In genomic region chr19:4301735-4302651, GRCm38 (mm10) we compare ENCODE assay signal across 8 mouse cellular contexts. TPM values are rescaled to one million over a fixed set of nuclear protein-coding genes. Genes with fewer than 3 reads are reported as not detected.
A peak's percentile ranks its signal among the peaks of the same experiment; 100 is the strongest.
DNase-seq lines count a peak whose midpoint lies in the region; ATAC-seq lines count a peak whose summit lies in the region.

No protein-coding gene starts in this region.

- 39% methylated on average over 21 of the region's 21 CpGs for WGBS in forebrain, embryonic 16.5 days
- WGBS in intestine, embryonic 15.5 days, result 20% methylated on average over 21 of the region's 21 CpGs
- 32% methylated on average over 21 of the region's 21 CpGs for WGBS in liver, embryonic 16.5 days (ENCODE audit: insufficient replicate concordance)

- no peaks in the 10 kb centered on the region for H3K9me3 ChIP-seq in forebrain, embryonic 16.5 days (ENCODE audit: control insufficient read depth, low read length)
- H3K9me3 ChIP-seq in intestine, embryonic 15.5 days, result no peaks in the 10 kb centered on the region
- no peaks in the 10 kb centered on the region for H3K9me3 ChIP-seq in liver, embryonic 16.5 days (replicated peaks; ENCODE audit: control insufficient read depth, low read length)

- H3K36me3 ChIP-seq in forebrain, embryonic 16.5 days (ENCODE audit: control insufficient read depth, insufficient read depth), result no peaks in the 10 kb centered on the region
- H3K36me3 ChIP-seq in intestine, embryonic 15.5 days, result 0 out of 2 replicates have a peak, but pooled peaks cover 4% of the 10 kb centered on the region
- no peaks in the 10 kb centered on the region for H3K36me3 ChIP-seq in liver, embryonic 16.5 days (ENCODE audit: control insufficient read depth, insufficient read depth)

- H3K9ac ChIP-seq in forebrain, embryonic 16.5 days (replicated peaks; ENCODE audit: low read depth, low read length), result 0 out of 2 replicates have a peak overlapping the region, but pooled peaks have one; percentile 12
- peak overlapping the region; percentile 36 for H3K9ac ChIP-seq in intestine, embryonic 15.5 days
- H3K9ac ChIP-seq in liver, embryonic 16.5 days (ENCODE audit: low read depth, low read length), result peak overlapping the region; percentile 11; the same call in 1 of the 2 replicates

- H3K4me2 ChIP-seq in forebrain, embryonic 16.5 days (ENCODE audit: low read length), result peak overlapping the region; percentile 8
- H3K4me2 ChIP-seq in intestine, embryonic 15.5 days (replicated peaks), result peak overlapping the region; percentile 80
- peak overlapping the region; percentile 87 for H3K4me2 ChIP-seq in liver, embryonic 16.5 days (ENCODE audit: low read depth, low read length)

- H3K27me3 ChIP-seq in forebrain, embryonic 16.5 days (replicated peaks; ENCODE audit: control insufficient read depth, insufficient read depth, low read length), result no peaks in the 10 kb centered on the region
- no peaks in the 10 kb centered on the region for H3K27me3 ChIP-seq in intestine, embryonic 15.5 days (replicated peaks)
- no peaks in the 10 kb centered on the region for H3K27me3 ChIP-seq in liver, embryonic 16.5 days (ENCODE audit: control insufficient read depth, insufficient read depth, low read depth, low read length)

- peak overlapping the region; percentile 38; the same call in 1 of the 2 replicates for H3K27ac ChIP-seq in forebrain, embryonic 16.5 days (ENCODE audit: low read length)
- peak overlapping the region; percentile 87 for H3K27ac ChIP-seq in intestine, embryonic 15.5 days
- peak overlapping the region; percentile 72 for H3K27ac ChIP-seq in liver, embryonic 16.5 days (ENCODE audit: low read length)

- DNase-seq in adrenal gland, postnatal 14 days, result peak; percentile 63
- no peak for DNase-seq in adrenal gland, postnatal 4 days (ENCODE audit: low spot score in 2 of 2)
- DNase-seq in MN1 (ENCODE audit: low spot score), result peak; percentile 66
- DNase-seq in thymus, postnatal 4 days, result peak; percentile 82

- H3K4me1 ChIP-seq in forebrain, embryonic 16.5 days (replicated peaks; ENCODE audit: control insufficient read depth, insufficient read depth, low read length), result peaks cover 62% of the 10 kb centered on the region
- H3K4me1 ChIP-seq in intestine, embryonic 15.5 days (replicated peaks), result peaks cover 71% of the 10 kb centered on the region
- peaks cover 57% of the 10 kb centered on the region for H3K4me1 ChIP-seq in liver, embryonic 16.5 days (ENCODE audit: control insufficient read depth, low read depth, low read length)

- ATAC-seq in forebrain, embryonic 16.5 days, result no peak
- ATAC-seq in intestine, embryonic 15.5 days, result peak; percentile 12; the same call in 1 of the 2 replicates
- no peak for ATAC-seq in liver, embryonic 16.5 days (ENCODE audit: low read depth)
- peak; percentile 31 for ATAC-seq in neutrophil, adult 5-6 weeks (ENCODE audit: extremely low read depth, insufficient number of reproducible peaks, low FRiP score, poor library complexity, severe bottlenecking)

- no peak overlapping the region for H3K4me3 ChIP-seq in forebrain, embryonic 16.5 days (replicated peaks; ENCODE audit: low read length)
- H3K4me3 ChIP-seq in intestine, embryonic 15.5 days (replicated peaks), result peak overlapping the region; percentile 18
- H3K4me3 ChIP-seq in liver, embryonic 16.5 days (ENCODE audit: low read depth, low read length), result peak overlapping the region; percentile 27

RNA-seq across cellular contexts. Expression of gene Grk2, which starts 4.0 kb away (rescaled TPM):
- 45.2 and 74.4 TPM in 2 replicates for total RNA-seq in adrenal gland, postnatal 14 days (2021)
- 10 to 100 TPM; 54.6 to 57.8 TPM for total RNA-seq in adrenal gland, postnatal 4 days (2021)
- 20.6 and 28.1 TPM in 2 replicates for polyA plus RNA-seq in forebrain, embryonic 16.5 days (2015; fragmentation: Nextera tagmentation; extraction: Ambion mirVana)
- 18.2 and 18.3 TPM in 2 replicates for polyA plus RNA-seq in intestine, embryonic 15.5 days (2015; fragmentation: Nextera tagmentation; extraction: Ambion mirVana)
- 7.8 and 9.5 TPM in 2 replicates for polyA plus RNA-seq in liver, embryonic 16.5 days (2015; fragmentation: Nextera tagmentation; extraction: Ambion mirVana)
- total RNA-seq in neutrophil, adult 5-6 weeks (2017), result 692 and 849 TPM in 2 replicates

RNA-seq across cellular contexts. Expression of gene Ankrd13d, which starts 19.1 kb away (rescaled TPM):
- total RNA-seq in adrenal gland, postnatal 14 days (2021), result 2.7 and 4.8 TPM in 2 replicates
- total RNA-seq in adrenal gland, postnatal 4 days (2021), result 1 to 10 TPM; 8.2 to 8.8 TPM
- 24.0 and 38.6 TPM in 2 replicates for polyA plus RNA-seq in forebrain, embryonic 16.5 days (2015; fragmentation: Nextera tagmentation; extraction: Ambion mirVana)
- 5.3 and 5.7 TPM in 2 replicates for polyA plus RNA-seq in intestine, embryonic 15.5 days (2015; fragmentation: Nextera tagmentation; extraction: Ambion mirVana)
- polyA plus RNA-seq in liver, embryonic 16.5 days (2015; fragmentation: Nextera tagmentation; extraction: Ambion mirVana), result 1.1 and 1.2 TPM in 2 replicates
- 36.3 and 49.8 TPM in 2 replicates for total RNA-seq in neutrophil, adult 5-6 weeks (2017)

RNA-seq across cellular contexts. Expression of gene Ssh3, which starts 33.0 kb away (rescaled TPM):
- total RNA-seq in adrenal gland, postnatal 14 days (2021), result 17.3 and 20.8 TPM in 2 replicates
- total RNA-seq in adrenal gland, postnatal 4 days (2021), result 10 to 100 TPM; 37.6 to 40.9 TPM
- 7.2 and 11.8 TPM in 2 replicates for polyA plus RNA-seq in forebrain, embryonic 16.5 days (2015; fragmentation: Nextera tagmentation; extraction: Ambion mirVana)
- polyA plus RNA-seq in intestine, embryonic 15.5 days (2015; fragmentation: Nextera tagmentation; extraction: Ambion mirVana), result 22.2 and 24.8 TPM in 2 replicates
- polyA plus RNA-seq in liver, embryonic 16.5 days (2015; fragmentation: Nextera tagmentation; extraction: Ambion mirVana), result 2.1 TPM in 2 replicates
- 48.0 and 59.8 TPM in 2 replicates for total RNA-seq in neutrophil, adult 5-6 weeks (2017)

Comparison
In these comparisons a context has a peak if more than half of its experiments do, and no peak if none do; other contexts are left out.
1. DNase-seq: peak in adrenal gland, postnatal 14 days (single experiment), MN1 (single experiment) and thymus, postnatal 4 days (single experiment); none in adrenal gland, postnatal 4 days (0 of 2).
2. ATAC-seq: peak in intestine, embryonic 15.5 days (single experiment) and neutrophil, adult 5-6 weeks (single experiment); none in forebrain, embryonic 16.5 days (single experiment) and liver, embryonic 16.5 days (single experiment).
3. H3K4me2 ChIP-seq: peak in every context shown above with its lines; median percentile 87 in liver, embryonic 16.5 days; 80 in intestine, embryonic 15.5 days; 8 in forebrain, embryonic 16.5 days.
4. Peak in every context shown above with its lines, with median percentiles within 50 percentile points of each other: H3K27ac ChIP-seq and H3K9ac ChIP-seq.